Mouse (Mus musculus): ENCODE measurements around the gene Tsnax.

DNA sequence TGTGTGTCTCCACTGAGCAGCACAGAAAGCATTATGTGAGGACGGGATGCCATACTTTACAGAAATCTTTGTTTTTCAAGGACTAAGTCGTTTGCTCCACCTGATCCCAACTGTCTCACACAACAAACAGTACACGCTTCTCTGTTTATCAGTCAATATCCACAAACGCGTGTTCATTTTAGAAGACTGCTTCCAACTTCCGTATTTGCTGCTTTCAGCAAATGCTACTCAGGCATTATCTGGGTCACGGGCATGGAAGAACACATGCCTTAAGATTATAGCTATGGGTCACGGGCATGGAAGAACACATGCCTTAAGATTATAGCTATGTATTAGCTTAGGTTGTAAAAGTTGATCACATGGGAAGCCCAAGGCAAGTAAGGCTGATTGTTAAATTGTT, 48.1 kb downstream of the Tsnax start:
- TF ChIP-seq ZNF384 (IDR thresholded peaks at IDR 0.05; ENCODE audit: low read depth, low read length) (no peak), ZC3H11A (IDR thresholded peaks at IDR 0.05; ENCODE audit: borderline replicate concordance, low read depth, low read length) (no peak), CHD2 (IDR thresholded peaks at IDR 0.05; ENCODE audit: low read depth, low read length) (no peak), MAFK (IDR thresholded peaks at IDR 0.05; ENCODE audit: insufficient read depth, low read depth, low read length) (no peak), HCFC1 (IDR thresholded peaks at IDR 0.05; ENCODE audit: borderline replicate concordance, insufficient read depth, low read length) (no peak)

Data from ES-E14 (cell line).